Mouse (Mus musculus): ENCODE results near the gene Nol7.

The Nol7 gene

DNA sequence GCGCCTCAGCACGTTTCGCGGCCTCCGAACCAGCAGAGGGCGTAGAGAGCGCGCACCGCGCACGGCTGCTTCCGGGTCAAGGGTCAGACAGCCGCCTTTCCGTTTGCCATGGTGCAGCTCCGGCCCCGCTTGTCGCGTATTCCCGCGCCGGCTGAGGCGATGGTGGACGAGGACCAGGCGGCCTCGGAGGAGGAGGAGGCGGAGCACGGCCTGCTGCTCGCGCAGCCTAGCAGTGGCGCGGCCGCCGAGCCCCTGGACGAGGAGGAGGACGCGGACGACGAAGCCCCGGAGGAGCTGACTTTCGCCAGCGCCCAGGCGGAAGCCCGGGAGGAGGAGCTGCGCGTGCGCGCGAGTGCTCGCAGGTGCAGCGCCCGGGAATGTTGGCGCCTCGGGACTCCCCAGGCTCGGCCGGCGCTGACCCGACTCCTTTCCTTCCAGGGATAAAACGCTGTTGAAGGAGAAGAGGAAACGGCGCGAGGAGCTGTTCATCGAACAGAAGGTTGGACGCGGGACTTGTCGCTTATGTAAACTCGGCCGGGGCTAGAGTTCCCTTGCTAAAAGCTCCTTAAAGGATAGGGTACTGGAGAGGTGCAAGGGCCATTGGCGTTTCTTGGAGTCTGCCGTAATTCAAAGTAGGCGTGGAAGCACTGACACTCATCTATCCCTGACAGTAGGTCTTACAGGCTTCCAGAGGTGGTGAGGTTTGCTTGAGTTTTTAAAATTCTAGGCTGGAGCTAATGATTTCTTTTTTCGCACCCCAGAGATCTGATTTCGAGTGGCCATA, at the start of gene Nol7:
Nol7 (plus strand) TSS at position 94 of the 784 bp plus-strand sequence.
- peak; percentile 96 for DNase-seq

DNA sequence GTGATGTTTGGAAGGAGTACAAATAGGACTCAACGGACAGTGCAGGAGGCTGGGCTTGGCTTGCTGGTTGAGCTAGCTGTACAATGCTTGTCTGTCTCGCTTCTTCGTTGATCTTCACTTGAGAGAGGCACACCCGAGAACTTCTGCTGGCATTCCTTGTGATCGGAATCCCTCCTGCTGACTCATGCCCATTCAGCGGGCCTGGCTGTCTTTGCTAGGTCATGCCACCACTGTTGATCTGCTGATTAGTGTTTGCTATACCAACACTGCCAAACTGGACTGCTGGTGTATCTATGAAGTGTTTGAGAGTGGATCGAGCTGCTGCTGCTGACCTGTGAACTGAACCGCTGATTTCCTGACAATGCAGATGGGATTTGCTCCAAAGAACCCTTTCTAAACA, 48.8 kb upstream of the Nol7 start:
- DNase-seq = no peak

DNA sequence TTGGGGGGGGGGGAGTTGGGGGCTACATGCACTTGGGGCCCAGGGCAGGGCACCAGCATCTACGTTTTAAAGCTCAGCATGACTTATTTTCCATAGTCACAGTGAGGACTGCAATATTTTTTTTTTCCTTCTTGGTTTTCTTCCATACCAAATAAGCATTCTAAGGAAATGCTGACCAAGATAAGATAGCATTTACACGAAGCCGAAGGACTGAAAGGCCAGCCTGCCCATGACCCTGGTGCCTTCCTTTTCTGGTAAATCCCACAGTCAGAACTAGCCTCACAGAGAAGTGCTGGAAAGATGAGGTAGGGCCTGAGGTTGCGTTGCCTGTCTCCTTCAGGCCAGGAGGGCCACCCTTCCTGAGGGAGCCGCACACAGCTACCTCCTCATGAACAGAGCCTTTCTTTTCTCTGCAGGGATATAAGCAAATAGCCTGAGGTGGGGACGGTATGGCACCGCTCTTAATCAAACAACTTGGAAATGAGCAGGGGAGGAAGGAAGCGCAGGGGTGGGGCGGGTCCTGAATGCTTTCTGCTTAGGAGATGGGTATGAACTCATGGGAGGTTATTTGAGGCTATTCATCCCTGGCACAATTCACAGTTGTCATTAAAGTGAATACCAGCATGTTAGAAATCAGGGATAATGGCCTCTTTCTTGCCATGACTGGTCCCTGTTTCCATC, 47.6 kb upstream of the Nol7 start:
- peak; percentile 12 for DNase-seq

DNA sequence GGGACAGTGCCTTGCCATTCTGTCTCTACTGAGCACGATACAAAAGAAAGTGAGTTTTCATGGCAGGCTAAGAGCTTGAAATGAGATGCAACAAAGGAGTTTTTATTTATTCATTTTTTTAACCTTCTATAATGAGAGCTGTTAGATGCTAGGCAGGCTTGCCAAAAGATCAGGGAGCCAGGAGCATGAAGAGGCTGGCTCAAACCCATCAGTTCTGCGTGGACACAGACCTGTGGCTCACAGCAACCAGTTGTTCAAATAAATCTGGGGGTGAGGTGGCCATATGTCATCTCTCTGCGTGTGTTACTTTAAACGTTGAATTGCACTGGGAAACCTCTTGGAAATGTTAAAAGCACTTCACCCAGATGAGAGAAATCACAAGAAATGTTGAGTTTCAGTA, 44.8 kb upstream of the Nol7 start:
- DNase-seq = no peak

DNA sequence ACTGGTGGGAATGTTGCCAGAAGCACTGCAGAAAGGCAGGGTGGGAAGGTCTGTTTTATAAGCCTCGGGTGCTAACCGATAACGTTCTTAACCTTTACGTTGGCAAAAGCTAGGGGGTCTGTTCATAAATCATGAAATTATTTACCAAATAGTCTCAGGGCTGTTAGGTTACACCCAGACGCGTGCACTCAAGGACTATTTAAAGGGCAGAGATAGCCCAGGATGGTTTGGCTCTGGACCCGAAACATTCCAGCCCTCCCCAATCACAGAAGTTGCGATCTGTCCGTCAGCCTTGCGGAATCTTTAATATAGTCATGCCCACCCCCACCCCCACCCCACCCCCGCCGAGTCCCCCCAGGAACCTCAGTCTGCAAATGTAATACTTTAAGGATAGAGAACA, 43.8 kb upstream of the Nol7 start:
- no peak for DNase-seq

DNA sequence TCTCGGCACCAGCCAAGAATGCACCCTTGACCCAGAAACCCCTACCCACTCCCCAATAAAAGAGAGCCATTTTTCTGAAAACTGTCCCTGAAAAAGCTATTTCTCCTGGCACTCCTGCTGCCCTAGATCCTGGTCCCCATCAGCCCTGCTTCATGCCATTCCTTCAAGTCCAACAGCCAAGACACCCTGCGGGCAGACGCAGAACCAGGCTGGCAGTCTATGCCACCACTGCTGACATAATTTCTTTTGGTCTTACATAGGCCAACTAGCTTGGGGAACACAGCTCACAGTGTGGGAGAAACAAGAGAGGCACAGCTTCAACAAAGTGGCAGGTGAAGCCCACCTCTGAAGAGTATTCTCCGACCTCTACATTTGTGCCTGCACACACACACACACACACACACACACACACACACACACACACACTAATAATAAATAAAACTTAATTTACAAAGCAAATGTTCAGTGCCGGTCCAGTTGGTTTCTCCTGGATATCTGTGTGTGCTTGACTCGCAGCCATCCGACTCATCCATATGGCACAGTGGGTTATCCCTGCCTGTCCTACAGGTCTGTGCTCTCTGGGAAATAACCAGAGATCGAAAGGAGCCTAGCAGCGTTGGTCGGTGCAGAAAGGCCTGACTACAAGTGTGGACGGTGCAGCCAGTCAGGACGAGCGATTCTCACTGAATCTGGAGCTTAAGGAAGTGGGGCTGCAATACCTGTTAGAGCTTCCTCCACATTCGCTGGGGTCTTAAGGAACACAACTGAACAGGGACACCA, 41.7 kb upstream of the Nol7 start:
- no peak for DNase-seq

DNA sequence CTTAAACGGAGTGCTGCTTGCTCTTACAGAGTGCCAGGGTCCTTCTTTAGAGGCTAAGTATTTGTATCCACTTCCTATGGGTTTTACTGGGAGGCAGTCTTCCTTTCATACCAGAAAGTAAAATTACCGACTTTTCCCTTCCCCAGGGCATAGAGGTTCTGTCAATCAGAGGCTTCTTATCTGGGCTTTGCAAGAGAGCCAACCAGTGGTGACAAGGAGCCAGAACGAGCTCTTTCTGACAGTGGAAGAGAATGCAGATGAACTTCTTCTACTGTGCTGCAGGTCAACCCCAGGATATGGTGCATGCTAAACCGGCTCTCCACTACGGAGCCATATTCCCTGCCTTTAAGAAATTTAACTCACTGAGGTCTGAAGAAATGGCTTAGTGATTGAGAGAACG, 37.7 kb upstream of the Nol7 start:
- DNase-seq = no peak

DNA sequence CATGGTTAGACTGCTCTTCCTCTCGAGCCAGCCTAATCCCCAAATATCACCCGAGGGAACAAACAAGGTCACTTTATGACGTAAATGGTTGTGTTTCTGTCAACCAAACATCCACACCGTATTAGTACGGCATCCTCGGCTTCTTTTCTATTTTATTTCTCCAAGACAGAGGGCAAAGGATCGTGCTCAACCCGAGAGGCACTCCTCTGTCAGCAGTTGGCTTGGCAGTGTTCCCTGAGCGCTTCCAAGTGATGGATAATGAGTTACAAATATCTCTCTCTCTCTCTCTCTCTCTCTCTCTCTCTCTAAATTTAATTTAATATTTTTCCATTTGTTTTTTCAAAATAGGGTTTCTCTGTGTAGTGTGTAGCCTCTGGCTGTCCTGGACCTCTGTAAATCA, 35.8 kb upstream of the Nol7 start:
- DNase-seq = peak; percentile 61

DNA sequence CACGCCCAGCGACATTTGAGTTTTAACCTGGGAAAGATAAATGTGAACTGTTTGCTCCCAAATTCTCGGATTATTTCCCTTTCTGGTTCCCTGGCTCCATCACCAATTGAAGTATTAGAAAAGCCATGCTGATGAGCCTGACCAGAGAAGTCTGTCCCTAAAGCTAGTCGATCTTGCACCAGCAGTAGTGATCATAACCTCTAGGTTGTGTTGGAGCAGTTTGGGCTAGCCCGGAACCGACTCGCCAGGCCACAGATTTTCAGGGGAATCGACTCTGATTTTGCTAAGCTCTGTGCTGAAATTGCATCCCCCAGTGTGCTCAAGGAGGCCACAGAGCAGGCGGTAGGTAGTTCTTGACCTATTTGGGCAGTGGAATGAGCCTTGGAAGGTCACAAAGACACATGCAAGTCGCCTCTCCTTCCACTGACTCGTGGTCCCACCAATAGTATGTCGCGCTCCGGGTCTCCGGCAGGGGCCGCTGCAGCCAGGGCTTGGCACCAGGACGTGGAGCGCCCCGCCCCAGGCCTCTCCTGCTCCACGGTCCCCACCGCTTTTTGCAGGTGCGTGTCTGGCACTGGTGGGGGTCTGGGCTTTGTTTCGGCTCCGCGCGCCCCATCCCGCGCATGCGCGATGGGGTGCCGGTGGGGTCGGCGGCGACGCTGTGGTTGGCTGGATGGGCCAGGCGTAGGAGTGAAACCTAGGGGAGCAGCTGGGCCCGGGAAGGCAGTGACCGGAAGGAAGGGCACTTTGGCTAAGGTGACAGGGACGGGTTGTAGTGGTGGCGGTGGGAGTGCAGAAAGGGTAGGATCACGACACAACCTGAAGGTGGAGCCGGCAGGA, 33.0 kb upstream of the Nol7 start, which contains the start of gene Sirt5:
Sirt5 (plus strand) TSS at position 512 of the 840 bp plus-strand sequence.
- peak; percentile 93 for DNase-seq

DNA sequence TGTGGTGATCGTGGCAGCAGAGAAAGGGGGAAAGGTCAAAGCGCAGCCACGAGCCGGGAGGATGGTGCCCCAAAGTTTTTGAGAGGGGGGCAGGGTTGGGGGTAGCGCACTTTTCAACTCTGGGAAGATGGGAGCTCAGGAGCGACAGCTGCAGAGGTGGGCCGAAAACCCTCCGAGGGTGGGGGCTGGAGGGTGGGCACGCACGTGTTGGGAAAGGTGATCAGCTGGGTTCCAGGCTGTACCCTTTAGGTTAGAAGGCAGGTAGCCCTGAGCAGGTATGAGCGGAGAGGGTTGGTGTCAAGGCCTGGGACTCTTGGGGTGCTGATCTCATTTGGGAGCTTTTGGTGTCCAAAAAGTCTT, 32.4 kb upstream of the Nol7 start:
- no peak for DNase-seq

DNA sequence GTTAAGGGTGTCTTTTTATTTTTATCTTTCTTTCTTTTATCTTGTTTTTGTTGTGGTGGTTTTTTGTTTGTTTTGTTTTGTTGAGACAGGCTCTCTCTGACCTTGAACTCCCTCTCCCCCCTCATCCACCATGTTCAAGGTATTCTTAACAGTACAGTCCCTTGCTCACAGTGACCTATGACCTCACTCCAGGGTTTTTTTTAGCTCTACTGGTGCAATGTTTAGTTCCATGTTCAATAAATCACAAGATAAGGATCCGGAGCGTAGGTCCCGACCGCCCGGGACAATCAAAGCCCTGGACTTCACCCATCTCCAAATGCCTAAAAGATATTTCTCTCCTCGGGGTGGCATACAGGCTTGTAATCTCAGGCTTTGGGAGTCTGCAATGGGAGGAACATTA, 28.1 kb upstream of the Nol7 start:
- DNase-seq = no peak

DNA sequence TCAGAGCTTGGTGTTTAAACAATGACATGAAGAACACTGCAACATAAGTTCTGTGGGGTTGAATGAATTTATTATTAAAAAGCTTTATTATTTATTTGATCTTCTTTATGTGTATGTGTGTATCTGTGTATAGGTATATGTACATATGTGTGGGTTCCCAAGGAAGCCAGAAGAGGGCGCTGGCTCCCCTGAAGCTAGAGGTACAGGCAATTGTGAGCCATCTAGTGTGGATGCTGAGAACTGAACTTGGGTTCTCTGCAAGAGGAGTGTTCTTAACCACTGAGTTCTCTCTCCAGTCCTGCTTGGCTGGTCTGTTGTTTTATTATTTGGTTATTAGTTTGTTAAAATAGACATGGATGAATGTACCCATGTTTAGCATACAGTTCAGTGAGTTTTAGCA, 25.3 kb upstream of the Nol7 start:
- no peak for DNase-seq

DNA sequence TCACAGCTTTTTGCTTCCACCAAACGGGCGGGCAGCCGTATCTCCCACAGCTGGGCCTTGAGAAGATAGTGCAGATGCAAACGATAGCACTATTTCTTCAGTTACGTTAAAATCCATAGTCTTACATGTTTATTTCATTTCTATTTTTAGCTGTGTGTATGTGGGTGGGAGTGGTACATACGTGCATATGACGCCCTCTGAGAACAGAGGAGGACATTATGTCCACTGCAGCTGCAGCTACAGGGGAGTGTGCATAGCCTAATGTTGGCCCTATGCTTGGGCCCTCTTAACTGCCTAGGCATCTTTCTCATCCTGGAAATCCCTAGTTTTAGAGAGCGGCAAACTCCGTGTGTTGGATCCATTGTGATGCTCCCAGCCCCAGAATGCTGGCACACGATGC, 24.0 kb upstream of the Nol7 start:
- DNase-seq = no peak

DNA sequence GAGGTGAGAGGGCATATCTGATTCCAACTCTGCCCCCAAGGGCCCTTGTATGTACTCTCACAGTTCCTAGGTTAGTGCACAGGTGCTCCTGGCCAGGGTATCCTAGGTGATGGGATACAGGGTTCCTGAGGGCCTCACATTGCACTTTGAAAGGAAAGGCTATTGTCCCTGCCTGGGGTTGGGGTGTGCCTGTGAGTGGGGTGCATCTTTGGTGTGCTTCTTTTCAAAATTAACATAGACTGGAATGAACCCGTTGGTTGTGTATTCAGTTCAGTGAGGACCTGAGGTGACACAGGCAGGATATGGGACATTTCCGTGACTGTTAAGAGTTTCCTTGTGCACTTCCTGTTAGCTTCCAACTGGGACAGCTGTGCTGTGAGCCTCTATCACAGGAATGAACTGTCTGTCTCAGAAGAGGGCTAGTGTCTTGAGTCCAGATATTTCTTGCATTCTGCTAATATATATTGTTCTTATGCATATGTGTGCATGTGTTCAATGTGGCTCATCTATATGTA, 23.2 kb upstream of the Nol7 start:
- DNase-seq = peak; percentile 38

DNA sequence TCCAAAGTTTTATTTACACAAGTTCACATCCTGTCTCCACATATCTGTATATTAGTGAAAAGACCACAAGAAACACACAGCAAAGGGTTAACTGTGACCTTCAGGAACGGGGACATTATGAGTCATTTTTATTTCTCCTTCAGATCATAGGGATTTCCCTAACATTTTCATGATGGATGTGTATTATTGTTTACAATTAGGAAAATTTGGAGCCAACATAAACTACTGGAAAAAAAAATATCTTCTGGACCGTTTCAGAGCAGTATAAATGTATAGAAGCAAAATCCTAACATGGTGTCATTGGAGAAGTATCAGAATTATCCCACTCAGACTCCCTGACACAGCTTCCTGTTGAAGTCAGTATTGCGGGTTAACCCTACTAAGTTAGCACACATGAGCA, 18.2 kb upstream of the Nol7 start:
- DNase-seq = no peak

DNA sequence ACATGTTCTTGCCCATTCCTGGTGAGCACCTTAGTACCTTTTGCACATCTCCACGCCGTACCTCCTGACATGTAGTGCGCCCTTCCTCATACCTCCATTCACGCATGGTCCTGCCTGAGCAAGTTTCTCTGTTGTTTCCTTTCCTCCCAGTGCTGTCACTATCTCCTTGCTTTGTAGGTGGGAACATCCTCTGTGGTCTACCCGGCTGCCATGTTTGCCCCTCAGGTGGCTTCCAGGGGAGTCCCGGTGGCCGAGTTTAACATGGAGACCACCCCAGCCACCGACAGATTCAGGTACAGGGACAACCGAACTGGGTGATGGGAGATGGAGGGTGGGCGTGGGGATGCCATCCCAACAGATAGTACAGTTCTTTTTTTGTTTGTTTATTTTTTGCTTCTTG, 12.9 kb upstream of the Nol7 start:
- no peak for DNase-seq

DNA sequence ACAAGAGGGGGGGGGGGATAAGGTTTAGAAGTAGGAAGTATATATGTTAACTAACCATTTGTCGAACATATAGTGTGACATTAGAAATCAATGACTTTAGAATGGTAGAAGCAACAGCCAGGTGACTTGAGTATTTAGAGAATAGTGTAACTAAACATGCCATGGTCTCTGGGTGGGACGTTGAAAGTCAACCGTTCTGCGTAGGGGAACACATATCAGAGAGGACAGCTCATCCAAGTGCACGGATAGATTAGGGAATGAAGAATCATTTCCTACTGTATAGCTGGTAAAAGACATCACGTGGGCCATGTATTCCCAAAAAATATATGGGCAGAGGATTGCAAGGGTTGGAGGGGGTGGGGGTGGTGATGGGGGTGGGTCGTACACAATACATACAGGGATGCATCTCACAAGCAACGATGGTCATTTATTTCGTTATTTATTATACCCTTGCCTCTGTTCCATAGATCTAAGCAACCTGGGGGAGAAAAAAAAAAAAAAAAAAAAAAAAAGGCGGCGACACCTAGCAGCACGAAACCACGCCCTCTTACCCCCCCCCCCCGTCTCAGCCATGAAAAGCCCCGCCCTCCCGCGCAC, 392 bp upstream of the Nol7 start:
- no peak for DNase-seq

DNA sequence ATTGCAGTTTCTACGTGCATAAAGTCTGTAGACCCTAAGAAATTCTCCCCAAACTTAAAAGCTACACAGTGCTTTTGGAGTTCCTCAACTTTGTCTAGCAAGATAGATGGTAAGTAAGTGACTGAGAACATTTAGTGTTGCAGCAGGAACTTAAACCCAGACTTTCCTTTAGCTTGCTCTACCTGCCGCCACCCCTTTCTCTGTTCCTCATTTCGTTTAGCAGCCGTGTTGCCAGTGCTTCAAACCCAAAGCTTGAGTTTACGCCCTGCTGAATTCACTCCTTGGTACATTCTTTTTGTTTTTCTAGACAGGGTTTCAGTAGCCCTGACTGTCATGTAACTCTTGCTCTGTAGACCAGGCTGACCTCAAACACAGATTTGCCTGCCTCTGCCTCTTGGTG, 1.4 kb downstream of the Nol7 start:
- no peak for DNase-seq

DNA sequence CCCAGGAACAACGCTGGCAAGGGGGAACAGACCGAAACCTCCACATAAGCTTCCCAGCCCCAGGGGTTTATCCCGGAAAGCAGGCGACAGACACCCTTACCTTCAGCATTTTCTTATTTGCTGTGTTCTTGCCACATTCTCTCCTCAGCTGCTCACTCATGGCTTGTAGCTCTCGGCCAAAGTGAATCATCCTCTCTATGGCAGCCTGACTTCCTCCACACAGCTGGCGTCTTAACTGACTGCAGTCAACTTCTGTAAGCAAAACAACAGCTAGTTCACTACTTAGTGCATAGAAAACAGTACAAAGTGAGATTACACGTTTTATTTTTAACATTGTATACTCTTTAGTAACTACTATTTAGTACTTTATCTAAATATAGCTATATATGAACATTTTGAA, 14.1 kb downstream of the Nol7 start:
- DNase-seq = no peak

DNA sequence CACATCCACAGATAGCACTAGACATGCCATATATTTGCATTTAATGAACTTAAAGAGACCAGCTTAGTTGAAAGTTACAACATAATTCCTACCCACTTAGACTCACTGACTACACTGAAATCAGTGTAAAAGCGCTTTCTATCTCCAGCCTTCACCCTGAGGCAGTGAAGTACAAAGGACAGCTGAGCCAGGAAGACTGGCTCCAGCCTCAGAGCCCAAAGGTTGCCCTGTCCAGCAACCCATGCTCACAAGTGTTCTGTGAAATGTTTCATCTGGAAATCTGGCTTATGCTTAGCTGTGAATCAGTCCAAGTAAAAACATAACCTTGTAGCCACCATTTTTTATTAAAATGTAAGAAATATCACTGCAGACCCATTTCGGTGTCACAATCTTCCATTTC, 15.4 kb downstream of the Nol7 start:
- DNase-seq = peak; percentile 17

DNA sequence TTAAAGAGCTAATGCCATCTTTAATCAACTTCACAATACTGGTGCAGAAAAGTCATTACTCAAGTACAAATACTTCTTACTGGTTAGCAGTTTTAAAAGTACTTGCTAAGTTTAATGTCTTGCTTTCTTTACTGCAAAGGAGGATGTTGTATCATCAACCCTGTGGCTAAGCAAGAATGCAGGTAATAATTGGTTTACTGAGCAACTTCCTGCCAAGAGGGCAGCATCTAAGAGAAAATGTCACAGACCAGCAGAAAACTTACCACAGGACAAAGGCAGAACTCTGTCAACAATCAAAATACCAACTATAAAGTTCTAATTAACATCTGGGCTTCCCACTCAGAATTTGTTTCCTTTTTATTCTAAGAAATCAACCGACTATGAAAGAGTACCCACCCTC, 17.1 kb downstream of the Nol7 start:
- DNase-seq = no peak

DNA sequence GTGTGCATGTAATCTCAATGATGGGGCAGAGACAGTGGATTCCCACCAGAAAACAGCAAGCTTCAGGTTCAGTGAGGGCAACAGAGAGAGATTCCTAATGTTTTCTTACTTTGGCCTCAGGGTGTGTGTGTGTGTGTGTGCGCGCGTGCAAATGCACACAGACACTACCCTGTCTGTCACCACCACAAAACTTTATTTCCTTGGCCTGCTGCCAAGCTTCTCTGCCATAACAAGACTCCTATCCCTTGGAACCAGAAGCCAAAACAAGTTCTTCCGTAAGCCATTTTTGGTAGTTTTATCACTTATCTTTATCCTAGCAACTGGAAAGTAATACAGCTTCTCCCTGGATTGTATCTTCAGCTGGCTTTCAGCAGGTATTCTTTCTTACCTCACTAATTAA, 30.2 kb downstream of the Nol7 start:
- no peak for DNase-seq

Measured in kidney, postnatal 14 days (tissue).